Mouse (Mus musculus): ENCODE data around the gene Icosl.
"Not testable (repeated sequence)": the region's sequence is repeated elsewhere in the genome, so short reads cannot be mapped to it uniquely, and the experiment has no call there.

The Icosl gene

GRCm38 (mm10) chr10:78119422-78119821 lies 50.3 kb downstream of the Icosl start:
- DNase-seq = no peak

GRCm38 (mm10) chr10:78124137-78124536 lies 55.0 kb downstream of the Icosl start:
- peak; percentile 32 for DNase-seq

- not testable (repeated sequence) for DNase-seq
Measured at GRCm38 (mm10) chr10:78125061-78125460, 56.0 kb downstream of the Icosl start.

- no peak for DNase-seq
Measured at GRCm38 (mm10) chr10:78126311-78126710, 57.2 kb downstream of the Icosl start.

GRCm38 (mm10) chr10:78127046-78127870 lies 58.2 kb downstream of the Icosl start:
- no peak for DNase-seq

GRCm38 (mm10) chr10:78127931-78128330 lies 58.8 kb downstream of the Icosl start:
- DNase-seq = no peak

- DNase-seq = no peak
Measured at GRCm38 (mm10) chr10:78128647-78129046, 59.5 kb downstream of the Icosl start.

GRCm38 (mm10) chr10:78129423-78129822 lies 60.3 kb downstream of the Icosl start:
- DNase-seq = no peak

- DNase-seq = no peak
Measured at GRCm38 (mm10) chr10:78129998-78130397, 60.9 kb downstream of the Icosl start.

Measured in thymus, postnatal 25 days (tissue).